Mouse (Mus musculus) cortical plate, adult 2 months (tissue): ENCODE results near the gene Tmem203.

Experiments
- CTCF ChIP-seq: fragments of 200-500 bp; IDR thresholded peaks from 2 replicates; pipeline ENCODE4 v1.5.1; 2011; ENCODE audit warnings: mild to moderate bottlenecking, control low read depth, low read length; ENCODE audit not compliant: insufficient read depth; ENCODE audit errors: extremely low read depth
- POLR2A ChIP-seq: fragments of 200-500 bp; IDR thresholded peaks from 2 replicates; pipeline ENCODE4 v1.6.1; 2011; ENCODE audit warnings: mild to moderate bottlenecking, low read length, control low read depth; ENCODE audit not compliant: insufficient read depth; ENCODE audit errors: extremely low read depth

GRCm38 (mm10) chr2:25223681-25224491 is 31.4 kb upstream of the Tmem203 start:
- no peak for TF ChIP-seq CTCF
- TF ChIP-seq POLR2A = no peak
